Mouse (Mus musculus): ENCODE measurements around the gene Nktr.

DNA sequence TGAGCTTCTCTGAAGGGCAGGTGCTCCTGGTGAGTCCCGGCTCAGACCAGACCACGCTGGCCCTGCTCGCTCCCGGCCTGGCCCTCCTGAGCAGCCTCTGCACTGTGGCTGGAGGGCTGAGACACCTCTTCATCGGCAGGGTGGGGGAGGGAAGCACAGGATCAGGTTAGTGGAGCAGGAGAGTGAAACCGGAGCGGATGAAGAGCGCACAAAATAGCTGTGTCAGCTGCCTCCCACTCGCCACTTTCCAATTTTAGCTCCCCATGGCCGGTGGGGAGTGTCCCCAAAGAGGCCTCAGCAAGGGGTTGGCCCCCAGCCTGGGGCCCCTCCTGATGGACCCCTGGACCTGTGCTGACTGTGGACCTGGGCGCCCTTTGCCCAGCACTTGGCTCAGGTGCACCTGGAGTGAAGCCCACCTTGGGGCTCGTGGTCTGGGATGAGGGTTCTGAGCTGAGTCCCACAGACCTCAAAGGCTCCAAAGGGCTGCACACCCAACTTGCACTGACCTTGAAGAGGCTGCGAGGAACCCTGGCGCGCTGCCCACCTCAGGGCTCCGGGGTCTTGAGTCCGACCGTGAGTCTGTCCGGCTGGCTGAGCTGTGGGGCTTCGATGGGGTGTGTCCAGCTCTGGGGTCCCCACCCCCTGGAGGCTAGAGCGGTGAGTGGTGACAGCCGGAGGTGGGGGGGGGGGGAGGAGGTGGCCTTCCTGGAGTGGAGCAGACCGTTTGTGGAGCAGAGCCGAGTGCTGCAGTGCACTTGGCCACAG, 73.0 kb downstream of the Nktr start, which contains the start of gene Hhatl:
- TF ChIP-seq MYOG (IDR thresholded peaks at IDR 0.05; ENCODE audit: control insufficient read depth, extremely low read depth, insufficient read length) (no peak), CTCF (IDR thresholded peaks at IDR 0.05; ENCODE audit: control insufficient read depth, insufficient read depth, insufficient read length) (no peak), CEBPB (IDR thresholded peaks at IDR 0.05; ENCODE audit: low read depth) (no peak), MAX (IDR thresholded peaks at IDR 0.05) (no peak)
